Mouse (Mus musculus): ENCODE results near the gene Gpr156. TPM values are rescaled to one million over a fixed set of nuclear protein-coding genes. Genes with fewer than 3 reads are reported as not detected.

Gene Gpr156
- total RNA-seq, 2 experiments from 2014 or later: not detected

GRCm38 (mm10) chr16:37927117-37927516, 10.8 kb downstream of the Gpr156 start:
- H3K27ac ChIP-seq: no peak overlapping the region
- TF ChIP-seq CTCF (IDR thresholded peaks at IDR 0.05): no peak
- H3K4me3 ChIP-seq: no peak overlapping the region
- intact Hi-C loops (cut with DNase I): no loop called here
- DNase-seq: no peak

GRCm38 (mm10) chr16:37929006-37929405, 12.7 kb downstream of the Gpr156 start:
- DNase-seq: no peak
- TF ChIP-seq CTCF (IDR thresholded peaks at IDR 0.05): no peak
- Histone ChIP-seq H3K4me3 (no peak overlapping the region), H3K27ac (no peak overlapping the region)
- intact Hi-C loops (cut with DNase I): no loop called here

GRCm38 (mm10) chr16:37929626-37930025, 13.3 kb downstream of the Gpr156 start:
- H3K27ac ChIP-seq: no peak overlapping the region
- no peak for DNase-seq
- no peak overlapping the region for H3K4me3 ChIP-seq
- no peak for TF ChIP-seq CTCF (IDR thresholded peaks at IDR 0.05)
- intact Hi-C loops (cut with DNase I): no loop called here

GRCm38 (mm10) chr16:37934932-37935331, 18.6 kb downstream of the Gpr156 start:
- DNase-seq: no peak
- Histone ChIP-seq H3K4me3 (no peak overlapping the region), H3K27ac (no peak overlapping the region)
- TF ChIP-seq CTCF (IDR thresholded peaks at IDR 0.05): 0 out of 2 replicates have a peak, but pooled peaks have one; percentile 11
- intact Hi-C loops (cut with DNase I): no loop called here

- Histone ChIP-seq H3K27ac (no peak overlapping the region), H3K4me3 (no peak overlapping the region)
- TF ChIP-seq CTCF (IDR thresholded peaks at IDR 0.05): no peak
- DNase-seq: no peak
- intact Hi-C loops (cut with DNase I): no loop called here
Measured at GRCm38 (mm10) chr16:37937276-37937675, 21.0 kb downstream of the Gpr156 start.

GRCm38 (mm10) chr16:37938125-37939081, 22.1 kb downstream of the Gpr156 start:
- intact Hi-C loops (cut with DNase I): no loop called here
- no peak overlapping the region for H3K4me3 ChIP-seq
- TF ChIP-seq CTCF (IDR thresholded peaks at IDR 0.05): no peak
- no peak overlapping the region for H3K27ac ChIP-seq
- no peak for DNase-seq

GRCm38 (mm10) chr16:37939082-37939863, 23.0 kb downstream of the Gpr156 start:
- Histone ChIP-seq H3K4me3 (no peak overlapping the region), H3K27ac (no peak overlapping the region)
- TF ChIP-seq CTCF (IDR thresholded peaks at IDR 0.05): no peak
- intact Hi-C loops (cut with DNase I): no loop called here
- DNase-seq: no peak

GRCm38 (mm10) chr16:37940291-37940690, 24.0 kb downstream of the Gpr156 start:
- H3K27ac ChIP-seq: no peak overlapping the region
- no peak for TF ChIP-seq CTCF (IDR thresholded peaks at IDR 0.05)
- H3K4me3 ChIP-seq: no peak overlapping the region
- intact Hi-C loops (cut with DNase I): no loop called here
- no peak for DNase-seq

- DNase-seq: no peak
- H3K27ac ChIP-seq: no peak overlapping the region
- H3K4me3 ChIP-seq: no peak overlapping the region
- intact Hi-C loops (cut with DNase I): no loop called here
- no peak for TF ChIP-seq CTCF (IDR thresholded peaks at IDR 0.05)
Measured at GRCm38 (mm10) chr16:37943701-37944100, 27.4 kb downstream of the Gpr156 start.

- DNase-seq: no peak
- TF ChIP-seq CTCF (IDR thresholded peaks at IDR 0.05): no peak
- intact Hi-C loops (cut with DNase I): loop anchor here (5.0 kb wide), 1 partner anchor 133 kb away; no protein-coding TSS in a partner anchor
Measured at GRCm38 (mm10) chr16:37945031-37945796, 28.9 kb downstream of the Gpr156 start.

GRCm38 (mm10) chr16:37947160-37947559, 30.9 kb downstream of the Gpr156 start:
- H3K27ac ChIP-seq: no peak overlapping the region
- H3K4me3 ChIP-seq: no peak overlapping the region
- peak; percentile 77 for DNase-seq
- TF ChIP-seq CTCF (IDR thresholded peaks at IDR 0.05): peak; percentile 85
- intact Hi-C loops (cut with DNase I): loop anchor here (2.0 to 5.0 kb wide), 2 partner anchors 135 to 262 kb away; no protein-coding TSS in a partner anchor

More at GRCm38 (mm10) chr16:37945031-37945796, 28.9 kb downstream of the Gpr156 start:
- no peak overlapping the region for H3K4me3 ChIP-seq
- H3K27ac ChIP-seq: no peak overlapping the region

GRCm38 (mm10) chr16:37948365-37948764, 32.1 kb downstream of the Gpr156 start:
- TF ChIP-seq CTCF (IDR thresholded peaks at IDR 0.05): no peak
- DNase-seq: no peak
- Histone ChIP-seq H3K4me3 (no peak overlapping the region), H3K27ac (no peak overlapping the region)
- intact Hi-C loops (cut with DNase I): loop anchor here (5.0 kb wide), 1 partner anchor 136 kb away; no protein-coding TSS in a partner anchor

Data from gastrocnemius, adult 2 months (tissue).